Mouse (Mus musculus): ENCODE results near the gene Nkx1-2. TPM values are rescaled to one million over a fixed set of nuclear protein-coding genes. Genes with fewer than 3 reads are reported as not detected.
A peak's percentile ranks its signal among the peaks of the same experiment; 100 is the strongest.

Nkx1-2 gene
- polyA plus RNA-seq, 1 experiment, result not detected

DNA sequence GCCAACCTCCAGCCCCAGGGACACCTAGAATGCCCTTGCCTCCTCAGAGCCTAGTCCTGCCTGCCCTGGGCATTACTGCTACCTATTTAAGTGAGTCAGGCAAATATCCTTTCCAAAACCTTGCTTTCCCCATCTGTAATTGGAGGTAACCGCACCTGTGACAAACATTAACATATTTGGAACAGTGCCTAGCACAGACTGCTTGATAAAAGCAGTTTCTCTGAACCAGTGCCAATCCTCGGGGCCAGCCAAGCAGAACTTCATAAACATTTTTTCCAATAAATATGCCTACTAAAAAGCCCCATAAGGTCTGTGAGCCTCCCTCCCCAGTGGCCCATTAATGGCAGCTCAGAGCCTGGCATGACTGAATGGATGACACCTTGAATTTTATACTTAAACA lies 45.3 kb downstream of the Nkx1-2 start:
- Histone ChIP-seq H3K27me3 (ENCODE audit: control insufficient read depth, insufficient read depth, low read length, poor library complexity, severe bottlenecking) (no peaks in the 10 kb centered on the region), H3K4me3 (ENCODE audit: low read depth, low read length) (no peak overlapping the region), H3K9ac (ENCODE audit: low read depth, poor library complexity, severe bottlenecking) (no peak overlapping the region), H3K4me1 (ENCODE audit: control insufficient read depth, insufficient read depth, low read length) (no peaks in the 10 kb centered on the region), H3K9me3 (replicated peaks; ENCODE audit: control insufficient read depth, insufficient read depth, low read length, poor library complexity, severe bottlenecking) (no peaks in the 10 kb centered on the region), H3K27ac (ENCODE audit: insufficient read depth, low read length) (no peak overlapping the region), H3K36me3 (ENCODE audit: control insufficient read depth, insufficient read depth, low read length, poor library complexity, severe bottlenecking) (0 out of 2 replicates have a peak, but pooled peaks cover 2% of the 10 kb centered on the region)
- no peak for TF ChIP-seq POLR2A (IDR thresholded peaks at IDR 0.05; ENCODE audit: insufficient read depth, low read length)
- TF ChIP-seq CTCF (IDR thresholded peaks at IDR 0.05; ENCODE audit: low read depth, low read length), result no peak
- TF ChIP-seq EP300 (IDR thresholded peaks at IDR 0.05; ENCODE audit: insufficient read depth, low read depth, low read length), result no peak

DNA sequence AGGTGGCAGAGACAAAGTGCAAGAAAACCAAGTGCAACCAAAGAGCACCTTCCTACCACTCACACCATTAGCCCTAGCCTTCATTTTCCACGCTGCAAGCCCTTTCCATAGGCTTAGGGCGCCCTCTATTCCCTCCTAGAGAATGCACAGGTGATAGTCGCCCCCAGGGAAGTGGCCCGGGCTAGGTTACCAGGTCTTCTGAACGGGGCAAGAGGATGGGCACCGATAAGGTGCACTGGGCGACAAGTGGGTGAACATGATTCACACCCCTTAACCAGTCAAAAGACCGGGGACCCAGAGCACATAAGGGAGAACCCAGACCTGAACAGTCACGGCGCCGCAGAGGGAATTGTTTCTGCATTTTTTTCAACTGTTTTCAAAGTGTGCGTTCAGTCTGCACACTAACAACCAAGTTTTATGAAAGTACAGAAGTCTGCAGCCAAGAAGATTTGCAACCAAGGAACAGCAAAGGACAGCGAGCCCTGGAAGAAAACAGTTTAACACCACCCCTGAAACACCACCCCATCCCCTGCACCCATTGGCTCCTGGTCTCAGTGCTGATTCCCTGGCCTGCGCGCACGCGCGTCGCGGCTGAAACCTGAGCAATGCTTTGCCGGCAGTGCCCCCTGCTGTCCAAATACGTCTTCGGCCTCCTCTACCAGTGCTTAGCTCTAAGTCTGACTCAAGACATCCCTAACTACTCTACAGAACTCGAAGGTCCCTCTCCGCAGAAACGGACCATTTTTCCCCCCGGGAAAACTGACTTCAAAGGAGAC lies 47.9 kb downstream of the Nkx1-2 start:
- Histone ChIP-seq H3K27ac (ENCODE audit: insufficient read depth, low read length) (no peak overlapping the region), H3K9me3 (replicated peaks; ENCODE audit: control insufficient read depth, insufficient read depth, low read length, poor library complexity, severe bottlenecking) (no peaks in the 10 kb centered on the region), H3K9ac (ENCODE audit: low read depth, poor library complexity, severe bottlenecking) (peak overlapping the region; percentile 38; the same call in 1 of the 2 replicates), H3K27me3 (ENCODE audit: control insufficient read depth, insufficient read depth, low read length, poor library complexity, severe bottlenecking) (no peaks in the 10 kb centered on the region), H3K36me3 (ENCODE audit: control insufficient read depth, insufficient read depth, low read length, poor library complexity, severe bottlenecking) (no peaks in the 10 kb centered on the region), H3K4me3 (ENCODE audit: low read depth, low read length) (peak overlapping the region; percentile 59), H3K4me1 (ENCODE audit: control insufficient read depth, insufficient read depth, low read length) (no peaks in the 10 kb centered on the region)
- TF ChIP-seq POLR2A (IDR thresholded peaks at IDR 0.05; ENCODE audit: insufficient read depth, low read length) (no peak), CTCF (IDR thresholded peaks at IDR 0.05; ENCODE audit: low read depth, low read length) (peak; percentile 95), EP300 (IDR thresholded peaks at IDR 0.05; ENCODE audit: insufficient read depth, low read depth, low read length) (no peak)

GRCm38 (mm10) chr7:132547126-132547525 lies 52.3 kb downstream of the Nkx1-2 start:
- H3K27ac ChIP-seq (ENCODE audit: insufficient read depth, low read length), result no peak overlapping the region
- no peak overlapping the region for H3K9ac ChIP-seq (ENCODE audit: low read depth, poor library complexity, severe bottlenecking)
- no peaks in the 10 kb centered on the region for H3K9me3 ChIP-seq (replicated peaks; ENCODE audit: control insufficient read depth, insufficient read depth, low read length, poor library complexity, severe bottlenecking)
- H3K4me3 ChIP-seq (ENCODE audit: low read depth, low read length), result no peak overlapping the region
- no peaks in the 10 kb centered on the region for H3K27me3 ChIP-seq (ENCODE audit: control insufficient read depth, insufficient read depth, low read length, poor library complexity, severe bottlenecking)
- TF ChIP-seq POLR2A (IDR thresholded peaks at IDR 0.05; ENCODE audit: insufficient read depth, low read length), result no peak
- TF ChIP-seq EP300 (IDR thresholded peaks at IDR 0.05; ENCODE audit: insufficient read depth, low read depth, low read length), result no peak
- no peak for TF ChIP-seq CTCF (IDR thresholded peaks at IDR 0.05; ENCODE audit: low read depth, low read length)
- no peaks in the 10 kb centered on the region for H3K4me1 ChIP-seq (ENCODE audit: control insufficient read depth, insufficient read depth, low read length)
- H3K36me3 ChIP-seq (ENCODE audit: control insufficient read depth, insufficient read depth, low read length, poor library complexity, severe bottlenecking), result no peaks in the 10 kb centered on the region

Other genes with a start within 250 kb of the Nkx1-2 start
- 38.8 and 43.8 TPM in 2 replicates for gene Oat, start 23.2 kb downstream of the Nkx1-2 start, polyA plus RNA-seq (2011; ENCODE audit: insufficient read depth, insufficient read length, low read depth, missing spikeins)
- gene Lhpp, start 11.0 kb upstream of the Nkx1-2 start, polyA plus RNA-seq (2011; ENCODE audit: insufficient read depth, insufficient read length, low read depth, missing spikeins), result 5.6 and 6.1 TPM in 2 replicates
- gene Fam53b, start 214.2 kb upstream of the Nkx1-2 start, polyA plus RNA-seq (2011; ENCODE audit: insufficient read depth, insufficient read length, low read depth, missing spikeins), result 10.0 and 10.4 TPM in 2 replicates

Measured in ES-Bruce4 (cell line).